Mouse (Mus musculus) spleen, adult 2 months (tissue): ENCODE measurements around the gene Rab1b. TPM values are rescaled to one million over a fixed set of nuclear protein-coding genes. Genes with fewer than 3 reads are reported as not detected.
"Not testable (repeated sequence)": the region's sequence is repeated elsewhere in the genome, so short reads cannot be mapped to it uniquely, and the experiment has no call there.

ENCODE experiments used
- DNase-seq, 2 experiments: peaks; one replicate each; pipeline versions ENCODE4 v3.0.0 to v3.0.0-alpha.2; 2012 to 2021; ENCODE audit warnings: low spot score in 2 of 2, low read depth in 1 of 2
- H3K27ac ChIP-seq: fragments of 200-500 bp; 2 replicates; pipeline ENCODE4 v1.5.1; 2012; ENCODE audit warnings: low read length, inconsistent platforms; ENCODE audit not compliant: insufficient read depth
- H3K27me3 ChIP-seq: fragments of 200-500 bp; 2 replicates; pipeline ENCODE4 v1.6.1; 2012; ENCODE audit warnings: mild to moderate bottlenecking, moderate library complexity, low read length, inconsistent platforms; ENCODE audit not compliant: control insufficient read depth, insufficient read depth
- H3K36me3 ChIP-seq: fragments of 200-500 bp; 2 replicates; pipeline ENCODE4 v1.6.1; 2012; ENCODE audit warnings: mild to moderate bottlenecking, low read length, inconsistent platforms; ENCODE audit not compliant: control insufficient read depth, insufficient read depth
- H3K4me1 ChIP-seq: fragments of 200-500 bp; 2 replicates; pipeline ENCODE4 v1.6.1; 2011; ENCODE audit warnings: inconsistent platforms; ENCODE audit not compliant: control insufficient read depth, insufficient read depth, insufficient read length
- H3K4me3 ChIP-seq: fragments of 200-500 bp; 2 replicates; pipeline ENCODE4 v1.5.1; 2011; ENCODE audit warnings: mild to moderate bottlenecking, inconsistent platforms; ENCODE audit not compliant: insufficient read depth, insufficient read length; ENCODE audit errors: extremely low read depth
- CTCF ChIP-seq: fragments of 200-500 bp; IDR thresholded peaks from 2 replicates; pipeline ENCODE4 v1.5.1; 2011; ENCODE audit warnings: mild to moderate bottlenecking, inconsistent platforms; ENCODE audit not compliant: insufficient read depth, insufficient read length, insufficient replicate concordance; ENCODE audit errors: extremely low read depth
- POLR2A ChIP-seq: fragments of 200-500 bp; IDR thresholded peaks from 2 replicates; pipeline ENCODE4 v1.6.1; 2011; ENCODE audit warnings: low read depth, low read length, inconsistent platforms
- WGBS: fragments of 180-500 bp; shearing (Covaris S2); methylation state at CpG from one replicate; pipeline ENCODE4 v1.1.7; 2018; 5-methylcytosine and 5-hydroxymethylcytosine counted together
- polyA plus RNA-seq: library from polyadenylated mRNA; depleted of rRNA; stranded (reverse); fragments of >200 nt; gene quantifications from 2 replicates; pipeline ENCODE4 v1.2.3, GENCODE M21; 2012; rRNA removed

Gene Rab1b
- polyA plus RNA-seq, result 116 and 138 TPM in 2 replicates

DNA sequence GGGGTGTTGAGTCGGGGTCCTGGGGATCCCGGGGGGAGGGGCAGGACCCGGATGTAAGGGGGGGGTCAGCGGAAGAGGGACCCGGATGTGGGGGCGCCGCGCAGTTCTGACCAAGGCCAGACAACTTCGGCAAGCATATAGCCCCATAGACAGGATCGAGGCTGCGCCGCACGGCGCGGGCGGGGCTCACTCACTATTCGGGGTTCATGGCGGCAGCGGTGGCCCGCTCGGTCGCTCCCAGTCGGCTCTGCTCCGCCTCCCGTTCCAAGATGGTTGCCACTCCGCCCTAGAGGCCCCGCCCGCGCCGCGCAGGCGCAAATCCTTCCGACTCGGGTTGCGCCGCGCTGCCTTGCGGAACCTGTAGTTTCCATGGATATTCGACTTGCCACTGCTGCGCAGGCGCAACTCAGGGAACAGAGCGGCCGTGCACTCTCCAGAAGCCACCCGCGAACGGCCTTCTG is at the start of gene Rab1b:
Rab1b (minus strand) TSS at position 342 of the 461 bp plus-strand sequence.
- no peaks in the 10 kb centered on the region for H3K27me3 ChIP-seq
- H3K27ac ChIP-seq, result peak within 1 kb of the TSS; percentile 98
- peaks cover 7% of the 10 kb centered on the region; the same call in 1 of the 2 replicates for H3K4me1 ChIP-seq
- peaks cover 20% of the 10 kb centered on the region for H3K36me3 ChIP-seq
- peak within 1 kb of the TSS; percentile 97 for H3K4me3 ChIP-seq
- DNase-seq, result peak; percentile 95 to 96
- under 1% methylated on average over 39 of the region's 46 CpGs for WGBS
- no peak for TF ChIP-seq CTCF
- TF ChIP-seq POLR2A, result peak; percentile 35

DNA sequence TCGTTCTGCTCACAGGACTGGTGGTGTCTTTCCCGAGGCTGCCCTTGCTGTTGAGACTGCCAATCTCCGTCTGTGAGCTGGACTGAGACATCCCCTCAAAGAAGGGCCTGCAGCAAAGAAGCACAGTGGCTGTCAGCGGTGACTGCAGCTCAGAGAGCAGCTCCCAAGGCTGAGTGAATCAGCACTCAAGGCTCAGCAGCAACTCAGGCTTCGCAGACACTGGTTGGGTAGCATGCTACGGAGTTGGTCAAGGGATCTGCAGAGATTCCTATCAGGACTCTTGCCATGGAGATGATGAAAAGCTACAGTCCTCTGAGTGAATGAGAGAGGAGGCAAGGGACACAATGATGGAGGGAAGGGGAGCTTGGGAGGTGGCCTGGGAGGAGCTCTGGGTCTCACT is 45.4 kb upstream of the Rab1b start:
- Histone ChIP-seq H3K36me3 (peaks cover 23% of the 10 kb centered on the region), H3K4me3 (no peak overlapping the region), H3K27me3 (no peaks in the 10 kb centered on the region), H3K27ac (no peak overlapping the region), H3K4me1 (no peaks in the 10 kb centered on the region)
- no peak for DNase-seq
- WGBS, result 93% methylated on average over 6 of the region's 6 CpGs
- TF ChIP-seq POLR2A (no peak), CTCF (no peak)

DNA sequence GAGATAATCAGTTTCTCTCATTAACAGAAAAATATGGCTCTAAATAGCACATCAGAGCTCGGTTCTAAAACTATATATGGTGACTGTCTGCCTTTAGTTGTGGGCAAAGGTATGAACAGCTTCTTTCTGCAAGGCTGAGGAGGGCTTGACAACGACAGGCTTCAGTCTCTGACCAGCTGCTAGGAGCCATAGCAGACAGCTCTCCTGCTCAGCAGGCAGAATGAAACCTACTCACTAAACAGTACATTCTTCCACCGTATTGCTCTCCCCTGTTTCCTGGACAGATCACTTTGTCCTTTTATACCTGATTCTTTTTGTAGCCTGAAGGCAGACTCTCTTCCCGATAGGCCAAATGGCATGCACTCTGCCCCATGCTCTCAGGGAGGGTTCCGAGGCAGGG is 44.9 kb upstream of the Rab1b start:
- Histone ChIP-seq H3K36me3 (peaks cover 23% of the 10 kb centered on the region), H3K4me1 (no peaks in the 10 kb centered on the region), H3K4me3 (no peak overlapping the region), H3K27me3 (no peaks in the 10 kb centered on the region), H3K27ac (no peak overlapping the region)
- TF ChIP-seq CTCF (no peak), POLR2A (no peak)
- no peak for DNase-seq
- 87% methylated on average over 5 of the region's 5 CpGs for WGBS

DNA sequence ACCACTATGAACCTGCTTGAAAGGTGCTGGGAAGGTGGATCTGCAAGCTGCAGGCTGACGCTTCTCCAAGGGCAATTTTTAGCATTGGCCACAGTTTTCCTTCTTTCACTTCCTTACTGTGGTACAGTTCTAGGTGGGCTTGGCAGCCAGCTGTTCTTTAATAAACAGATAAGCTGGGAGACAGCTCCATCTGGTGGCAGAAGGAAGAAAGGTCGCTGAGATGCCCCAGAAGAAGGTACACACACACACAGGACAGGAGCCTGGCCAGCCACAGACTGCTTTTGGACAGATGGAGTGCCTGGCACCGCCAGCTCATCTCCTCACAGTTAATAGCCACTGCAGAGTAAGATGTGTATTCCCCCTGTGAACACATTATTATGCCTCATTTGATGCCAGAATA is 44.5 kb upstream of the Rab1b start:
- no peaks in the 10 kb centered on the region for H3K27me3 ChIP-seq
- 24% methylated on average over 3 of the region's 3 CpGs for WGBS
- H3K4me3 ChIP-seq, result no peak overlapping the region
- peak; percentile 32 to 52 for DNase-seq
- peaks cover 23% of the 10 kb centered on the region for H3K36me3 ChIP-seq
- no peak overlapping the region for H3K27ac ChIP-seq
- H3K4me1 ChIP-seq, result no peaks in the 10 kb centered on the region
- TF ChIP-seq POLR2A, result no peak
- peak; percentile 43; the same call in 1 of the 2 replicates for TF ChIP-seq CTCF

DNA sequence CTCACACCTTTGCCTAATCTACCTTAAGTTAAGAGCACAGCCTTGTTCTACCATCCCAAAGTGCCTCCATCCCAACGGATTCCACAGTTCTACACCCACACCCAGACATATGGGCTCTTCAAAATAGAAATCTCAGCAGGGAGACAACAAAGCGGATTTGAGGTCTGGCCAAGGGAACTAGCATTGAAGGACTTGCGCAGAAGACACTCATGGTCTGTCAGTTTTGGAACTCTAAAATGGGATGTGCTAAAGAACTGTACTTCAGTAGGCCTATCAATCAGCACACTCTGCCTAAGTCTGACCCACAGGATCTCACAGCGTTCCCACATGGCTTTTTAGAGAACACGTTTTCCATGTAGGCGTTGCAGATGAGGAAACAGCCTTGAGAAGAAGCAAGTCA is 43.5 kb upstream of the Rab1b start:
- no peak for DNase-seq
- WGBS, result 95% methylated on average over 6 of the region's 6 CpGs
- peaks cover 19% of the 10 kb centered on the region for H3K36me3 ChIP-seq
- H3K4me3 ChIP-seq, result no peak overlapping the region
- TF ChIP-seq POLR2A, result no peak
- H3K27ac ChIP-seq, result no peak overlapping the region
- no peaks in the 10 kb centered on the region for H3K4me1 ChIP-seq
- H3K27me3 ChIP-seq, result no peaks in the 10 kb centered on the region

- H3K27me3 ChIP-seq, H3K4me3 ChIP-seq, H3K27ac ChIP-seq, DNase-seq, H3K4me1 ChIP-seq: not testable (repeated sequence)
- peaks cover 21% of the 10 kb centered on the region for H3K36me3 ChIP-seq
- 67% methylated on average over 6 of the region's 6 CpGs for WGBS
Measured at GRCm38 (mm10) chr19:5149041-5149440, 42.2 kb upstream of the Rab1b start.

GRCm38 (mm10) chr19:5139640-5140039 is 32.8 kb upstream of the Rab1b start:
- H3K27ac ChIP-seq, result no peak overlapping the region
- TF ChIP-seq POLR2A (no peak), CTCF (no peak)
- no peaks in the 10 kb centered on the region for H3K4me1 ChIP-seq
- WGBS, result 17% methylated on average over 2 of the region's 2 CpGs
- H3K4me3 ChIP-seq, result no peak overlapping the region
- peaks cover 23% of the 10 kb centered on the region for H3K36me3 ChIP-seq
- peak in 1 of 2 experiments; percentile 31 for DNase-seq
- H3K27me3 ChIP-seq, result no peaks in the 10 kb centered on the region

DNA sequence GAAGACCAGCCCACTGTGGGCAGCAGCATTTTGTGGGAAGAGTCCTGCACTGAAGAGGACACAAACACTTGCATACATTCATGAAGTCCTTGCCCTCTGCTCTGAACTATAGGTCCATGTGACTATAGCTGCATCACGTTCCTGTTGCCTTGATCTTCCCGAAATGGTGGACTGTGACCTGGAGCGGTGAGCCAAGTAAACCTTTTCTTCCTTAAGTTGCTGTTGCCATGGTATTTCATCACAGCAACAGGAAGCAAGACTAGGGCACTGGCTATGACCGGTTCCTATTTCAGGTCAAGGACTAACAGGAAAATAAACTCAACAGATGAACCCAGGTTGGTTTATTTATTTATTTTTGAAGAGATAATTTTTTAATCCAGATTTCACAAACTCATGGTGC is 24.4 kb upstream of the Rab1b start:
- peaks cover 15% of the 10 kb centered on the region for H3K36me3 ChIP-seq
- TF ChIP-seq CTCF, result no peak
- no peak for TF ChIP-seq POLR2A
- no peaks in the 10 kb centered on the region for H3K27me3 ChIP-seq
- DNase-seq, result no peak
- no peaks in the 10 kb centered on the region for H3K4me1 ChIP-seq
- H3K27ac ChIP-seq, result no peak overlapping the region
- H3K4me3 ChIP-seq, result no peak overlapping the region
- 56% methylated on average over 4 of the region's 4 CpGs for WGBS
